Mouse (Mus musculus) urinary bladder, postnatal 14 days (tissue): ENCODE results near the gene Chmp6.

Source experiments
- DNase-seq: peaks from one replicate; pipeline ENCODE4 v3.0.0; 2021; ENCODE audit warnings: low spot score

Chmp6 gene

DNA sequence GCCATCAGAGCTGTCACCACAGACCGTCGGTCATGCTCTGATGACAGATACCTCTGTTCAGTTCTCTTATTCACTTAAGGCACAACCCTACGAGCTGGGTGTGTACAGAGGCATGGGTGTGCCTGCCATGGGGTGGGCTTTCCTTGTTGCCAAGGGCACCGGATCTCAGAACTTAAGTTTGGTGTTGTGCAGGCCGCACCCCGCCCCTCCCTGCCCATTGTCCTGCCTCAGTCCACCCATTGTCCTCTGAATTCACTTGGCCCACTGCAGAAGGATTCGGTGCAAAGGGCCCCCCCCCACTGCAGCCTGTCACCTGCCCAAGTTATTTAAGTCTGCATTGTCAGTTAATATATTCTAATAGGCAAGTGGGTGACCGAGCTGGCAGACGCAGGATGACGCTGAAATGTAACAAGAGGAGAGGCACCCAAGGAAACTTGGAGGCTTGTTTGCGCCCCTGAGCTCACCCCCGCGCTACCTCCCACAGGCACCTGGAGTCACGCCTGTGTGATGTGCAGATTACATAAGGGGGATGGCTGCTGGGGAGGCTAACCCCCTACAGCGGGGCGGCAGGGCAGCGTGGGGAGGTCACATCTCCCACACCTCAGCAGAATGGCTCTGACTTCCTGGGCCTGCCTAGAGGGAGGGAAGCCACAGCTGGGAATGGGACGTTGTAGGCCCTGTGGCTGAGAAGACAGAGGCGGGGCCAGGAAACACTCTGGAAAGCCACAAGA, 24.7 kb downstream of the Chmp6 start:
- DNase-seq = no peak

DNA sequence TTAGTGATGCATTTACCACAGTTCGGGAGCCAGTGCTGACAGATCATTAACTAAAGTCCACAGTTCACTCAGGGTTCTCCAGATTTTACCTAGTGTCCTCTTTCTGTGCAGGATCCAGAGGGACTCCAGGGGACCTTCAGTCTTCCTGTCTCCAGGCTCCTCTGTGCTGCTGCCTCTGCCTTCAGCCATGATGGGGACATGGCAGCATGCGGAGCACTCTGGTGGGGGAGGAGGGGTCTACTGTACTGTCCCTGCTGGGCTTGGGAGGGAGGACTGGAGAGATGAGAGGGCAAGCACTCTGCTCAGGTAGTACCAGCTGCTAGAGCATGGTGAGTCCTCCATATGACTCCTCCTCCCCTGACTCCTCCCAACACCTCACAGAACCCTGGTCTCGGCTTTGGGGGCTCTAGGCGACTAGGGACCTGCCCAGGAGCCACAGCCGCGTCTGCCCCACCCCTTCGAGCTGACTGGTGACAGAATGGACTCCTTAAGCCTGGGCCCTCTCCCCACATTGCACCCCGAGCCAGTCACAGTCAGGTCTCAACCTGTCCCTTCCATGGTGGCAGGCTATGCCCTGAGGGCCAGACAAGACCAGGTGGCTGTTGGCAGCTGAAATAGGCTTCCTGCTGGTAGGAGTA, 26.0 kb downstream of the Chmp6 start:
- DNase-seq = no peak

DNA sequence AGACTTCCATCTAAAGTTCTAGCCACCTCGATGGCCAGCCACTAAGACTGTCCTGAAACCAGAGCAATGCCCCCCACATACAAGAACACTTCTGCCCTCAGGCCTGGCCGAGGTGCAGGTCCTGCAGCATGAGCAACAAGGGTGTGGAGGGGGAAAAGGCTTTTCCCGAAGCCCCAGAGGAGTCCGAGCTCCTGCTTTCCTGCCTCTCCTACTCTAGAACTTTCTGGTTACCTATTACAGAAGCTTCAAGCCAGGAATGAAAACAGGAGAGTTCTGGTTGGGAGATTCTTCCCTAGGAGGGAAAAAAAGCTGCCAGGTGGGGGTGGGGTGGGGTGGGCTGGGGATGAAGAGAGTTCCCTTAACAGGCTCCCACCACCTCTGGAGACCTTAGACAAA, 26.5 kb downstream of the Chmp6 start:
- no peak for DNase-seq

DNA sequence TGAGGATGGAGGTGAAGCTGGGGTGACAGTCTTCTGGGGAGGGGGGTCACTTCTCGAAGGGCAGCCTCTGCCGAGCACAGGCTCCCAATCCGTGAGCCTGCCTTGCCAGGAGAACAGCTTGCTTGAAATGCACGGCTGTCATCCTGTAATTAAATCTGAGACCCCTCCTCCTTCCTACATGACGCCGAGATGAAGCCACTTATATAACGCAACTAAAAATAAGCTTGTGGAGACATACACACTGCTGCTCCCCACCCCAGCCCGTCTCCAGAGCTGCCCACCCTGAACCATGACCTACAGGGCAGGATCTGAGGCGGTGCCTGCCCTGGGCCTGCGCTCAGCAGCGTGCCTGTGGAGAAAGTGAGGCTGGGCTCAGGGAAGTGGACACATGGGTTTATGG, 26.9 kb downstream of the Chmp6 start:
- DNase-seq = no peak

DNA sequence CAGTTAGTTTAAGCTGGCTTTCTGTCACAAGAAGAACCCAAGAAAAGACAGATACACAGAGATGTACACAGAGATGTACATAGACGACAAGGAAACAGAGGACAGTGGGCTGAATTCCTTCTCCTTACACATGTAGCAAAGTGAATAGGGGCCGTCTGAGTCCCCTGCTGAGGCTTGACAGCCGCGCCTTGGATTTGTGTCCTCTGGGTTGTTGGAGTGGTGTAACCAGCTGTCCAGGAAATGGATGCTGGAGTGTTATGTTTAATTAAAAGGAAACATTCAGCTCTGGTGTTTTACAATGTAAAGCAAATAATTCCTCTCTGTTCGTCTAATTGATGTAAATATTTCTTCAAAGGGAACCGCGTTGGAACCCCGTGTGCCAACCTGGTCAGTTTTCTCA, 28.6 kb downstream of the Chmp6 start:
- DNase-seq = no peak

DNA sequence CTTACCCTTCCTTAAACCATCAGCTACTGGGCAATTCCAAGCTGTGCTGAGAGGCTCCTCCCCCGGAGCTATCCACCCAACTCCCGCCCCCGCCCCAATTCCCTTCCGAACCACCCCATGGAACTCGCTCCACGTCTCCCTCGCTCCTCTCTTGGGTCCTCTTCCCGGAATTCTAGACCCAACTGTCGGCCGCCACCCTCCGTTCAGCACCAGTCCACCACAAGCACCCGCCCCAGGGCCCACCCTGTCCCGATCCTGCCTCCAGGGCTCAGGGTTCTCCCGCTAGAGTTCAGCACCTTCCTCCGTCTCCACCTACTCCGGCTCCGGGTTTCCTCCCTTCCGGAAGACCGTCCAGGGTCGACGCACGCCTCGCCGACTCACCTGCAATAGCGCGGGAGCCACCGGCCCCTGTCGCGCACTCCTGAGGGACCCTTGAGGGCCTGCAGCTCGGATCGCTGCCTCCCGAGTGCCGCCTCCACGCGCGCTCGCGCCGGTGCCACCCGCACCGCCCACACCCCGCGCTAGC, 29.0 kb downstream of the Chmp6 start:
- no peak for DNase-seq

DNA sequence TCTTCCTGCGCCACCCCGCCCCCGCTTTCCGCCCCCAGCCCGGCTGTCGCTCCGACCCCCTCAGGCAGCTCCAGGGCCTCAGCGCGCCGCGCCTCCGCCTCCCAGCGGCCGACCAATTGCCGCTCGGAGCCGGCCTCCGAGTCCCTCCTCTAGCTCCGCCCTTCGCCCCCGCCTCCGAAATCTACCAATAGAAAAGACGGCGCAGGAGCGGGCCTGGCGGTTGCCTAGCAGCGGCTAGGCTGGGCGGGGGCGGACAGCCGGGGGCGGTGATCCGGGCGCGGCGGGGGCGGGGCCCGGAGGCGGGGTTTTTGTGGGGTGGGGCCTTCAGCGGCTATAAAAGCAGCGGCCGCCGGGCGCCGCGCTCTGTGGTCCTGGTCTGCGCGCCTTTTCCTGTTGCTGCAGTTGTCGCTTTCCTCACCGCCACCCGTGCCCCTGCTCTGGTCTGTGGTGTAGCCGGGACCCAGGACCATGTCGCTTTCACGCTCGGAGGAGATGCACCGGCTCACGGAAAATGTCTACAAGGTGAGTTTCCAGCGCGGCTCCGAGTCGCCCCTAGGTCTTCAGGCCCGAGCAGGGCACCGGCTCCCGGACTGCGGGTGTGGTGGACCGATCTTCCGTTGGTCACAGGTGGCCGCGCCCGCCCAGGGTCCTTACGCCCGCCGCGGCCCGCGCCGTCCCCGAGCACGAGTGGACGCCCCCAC, 29.6 kb downstream of the Chmp6 start, which contains the start of gene Baiap2:
Baiap2 (plus strand) TSS at position 37 of the 701 bp plus-strand sequence.
- DNase-seq = peak; percentile 99

DNA sequence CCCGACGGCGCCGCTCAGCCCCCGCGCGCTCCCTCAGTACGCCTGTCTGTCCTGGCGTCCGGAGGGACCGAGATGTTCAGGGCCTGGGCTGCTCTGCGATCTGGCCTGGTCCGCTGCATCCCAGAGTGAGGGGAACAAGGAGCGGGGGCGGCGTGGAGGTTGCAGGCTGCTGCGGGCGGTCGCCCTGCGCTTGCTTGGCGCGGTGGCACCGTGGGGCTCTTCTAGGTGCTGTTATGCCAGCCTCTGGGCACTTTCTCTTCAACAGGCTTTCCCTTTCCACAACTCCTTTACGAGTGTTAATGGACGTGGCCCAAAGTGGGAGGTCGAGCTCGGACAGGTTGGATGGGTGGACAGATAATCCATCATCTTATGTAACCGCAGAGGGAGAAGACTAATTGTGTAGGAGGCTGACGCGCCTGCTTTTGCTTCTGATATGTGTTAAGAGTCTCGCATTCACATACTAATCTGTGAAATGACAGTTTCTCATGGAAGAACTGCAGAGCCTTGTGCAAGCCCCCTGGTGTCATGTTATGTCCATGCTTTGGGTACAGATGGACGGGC, 30.3 kb downstream of the Chmp6 start:
- no peak for DNase-seq

DNA sequence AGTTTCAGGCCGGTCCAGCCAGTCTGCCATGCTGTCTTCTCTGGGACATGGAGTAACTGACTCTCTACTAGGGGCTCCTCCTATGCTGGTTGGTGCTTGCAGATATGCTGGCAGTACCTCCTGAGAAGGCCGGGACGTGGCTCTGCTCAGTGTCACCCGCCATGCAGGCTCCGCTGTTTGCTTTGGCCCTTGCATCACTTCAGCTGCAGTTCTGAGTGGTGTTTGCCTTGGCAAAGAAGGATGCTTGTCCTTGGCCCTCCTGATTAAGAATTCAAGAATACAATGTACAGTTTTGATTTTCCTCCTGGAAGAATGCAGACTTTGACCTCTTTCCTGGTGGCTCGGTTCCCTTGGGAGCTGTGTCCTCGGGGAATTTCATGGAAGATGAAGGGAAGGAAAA, 32.1 kb downstream of the Chmp6 start:
- no peak for DNase-seq

DNA sequence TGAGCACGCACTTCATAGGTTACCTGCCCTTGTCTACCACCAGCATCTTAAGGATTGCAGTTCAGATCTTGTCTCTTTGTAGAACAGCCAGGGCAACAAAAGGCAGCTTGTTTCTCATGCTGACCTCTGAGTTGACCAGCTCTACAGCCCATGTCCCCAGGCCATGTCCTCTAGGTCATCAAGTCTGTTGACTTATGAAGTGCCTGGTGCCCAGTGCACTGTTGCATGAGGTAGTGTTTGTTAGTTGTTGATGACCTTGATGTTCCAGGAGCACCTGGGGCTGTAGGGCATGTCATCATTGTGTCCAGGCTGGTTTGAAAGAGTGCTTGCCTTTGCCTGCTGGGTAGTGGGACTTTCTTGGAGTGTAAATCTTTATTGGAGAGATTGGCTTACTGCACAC, 34.2 kb downstream of the Chmp6 start:
- DNase-seq = no peak

DNA sequence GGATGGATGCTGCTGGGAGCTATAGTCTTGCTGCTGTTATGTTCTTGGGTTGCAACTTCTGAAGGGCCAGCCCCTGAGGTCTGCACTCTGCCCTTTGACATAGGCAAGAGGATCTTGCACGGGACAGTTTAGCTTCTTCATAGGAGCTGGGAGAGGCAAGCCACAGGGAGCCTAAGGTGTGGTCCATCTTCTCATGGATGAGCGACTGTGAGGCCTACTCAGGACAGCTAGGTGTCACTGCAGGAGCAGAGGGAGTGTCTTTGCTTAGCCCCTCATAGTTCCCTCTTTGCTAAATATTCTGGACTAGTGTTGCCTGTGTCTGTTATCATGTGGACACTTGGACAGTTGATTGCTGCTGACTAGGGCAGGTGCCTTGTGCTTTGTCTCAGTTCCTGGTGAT, 34.7 kb downstream of the Chmp6 start:
- DNase-seq = no peak

DNA sequence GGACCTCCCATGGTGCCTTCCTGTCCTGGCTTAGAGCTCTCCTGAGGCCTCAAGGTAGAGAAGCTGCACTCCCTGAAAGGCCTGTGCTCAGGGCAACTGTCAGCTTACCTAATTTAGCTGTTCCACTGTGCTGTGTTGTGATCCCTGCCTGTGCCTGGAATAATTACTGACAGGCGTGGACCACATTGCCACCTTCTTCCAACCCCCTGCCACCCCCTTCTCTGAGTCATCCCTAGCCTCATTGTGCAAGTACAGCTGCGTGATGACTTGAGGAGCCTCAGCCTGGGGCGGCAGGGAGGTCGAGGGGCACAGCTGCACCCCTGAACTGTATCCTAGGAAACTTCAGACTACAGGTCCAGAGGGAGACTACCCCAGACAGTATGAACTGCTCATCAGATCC, 35.1 kb downstream of the Chmp6 start:
- DNase-seq = no peak

DNA sequence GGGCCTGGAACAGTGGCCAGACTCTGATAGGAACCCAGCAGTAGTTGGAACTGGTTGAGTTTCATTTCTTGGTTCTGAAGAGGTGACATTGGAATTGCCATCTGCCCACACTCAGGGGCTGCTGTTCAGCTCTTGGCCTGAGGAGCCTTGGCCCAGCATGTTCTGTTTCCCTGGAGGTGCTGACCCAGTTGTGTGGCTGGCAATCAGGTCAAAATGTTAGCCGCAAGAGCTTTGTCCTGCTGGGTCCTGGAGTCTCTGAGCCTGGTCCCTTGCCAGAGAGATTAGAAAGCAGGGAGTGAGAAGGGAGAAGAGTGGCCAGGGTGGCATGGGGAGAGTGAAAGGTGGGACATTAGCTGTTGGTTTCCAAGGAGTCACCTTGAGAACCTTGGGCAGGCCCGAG, 35.6 kb downstream of the Chmp6 start:
- no peak for DNase-seq

DNA sequence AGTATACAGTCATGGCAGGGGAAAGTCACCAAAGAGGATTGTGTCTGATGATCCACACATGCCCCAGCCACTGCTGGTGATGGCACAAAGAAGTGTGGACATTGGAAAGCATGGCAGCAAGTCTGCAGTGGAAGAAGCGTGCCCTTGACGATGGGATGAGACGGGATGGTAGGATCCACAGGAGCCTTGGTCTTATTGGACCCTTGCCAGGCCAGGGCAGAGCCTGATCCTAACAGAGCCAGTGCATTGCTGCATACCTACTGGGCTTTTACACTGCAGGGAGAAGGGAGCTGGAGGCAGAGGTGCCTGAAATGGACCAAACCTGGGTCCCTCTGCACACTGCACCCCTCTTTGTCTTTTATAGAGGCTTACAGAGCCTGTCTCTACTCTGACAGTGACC, 37.3 kb downstream of the Chmp6 start:
- no peak for DNase-seq

DNA sequence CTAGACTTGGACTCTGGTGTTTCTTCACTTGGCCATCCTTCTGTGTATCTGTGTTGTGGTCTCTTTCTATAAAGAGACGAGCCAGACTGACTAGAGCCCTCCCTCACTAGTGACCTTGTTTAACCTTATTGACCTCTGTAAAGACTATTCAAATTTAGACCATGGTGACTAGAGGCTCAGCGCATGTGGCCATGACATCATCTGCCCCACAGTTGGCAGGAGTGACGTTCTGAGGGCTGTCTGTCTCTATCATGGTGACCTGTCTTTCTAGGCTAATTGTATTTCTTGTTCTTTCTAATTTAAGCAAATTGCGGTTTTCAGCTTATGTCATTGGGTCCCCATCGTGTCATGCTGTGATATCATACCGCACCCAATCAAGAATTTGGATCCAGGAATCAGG, 38.1 kb downstream of the Chmp6 start:
- DNase-seq = no peak

DNA sequence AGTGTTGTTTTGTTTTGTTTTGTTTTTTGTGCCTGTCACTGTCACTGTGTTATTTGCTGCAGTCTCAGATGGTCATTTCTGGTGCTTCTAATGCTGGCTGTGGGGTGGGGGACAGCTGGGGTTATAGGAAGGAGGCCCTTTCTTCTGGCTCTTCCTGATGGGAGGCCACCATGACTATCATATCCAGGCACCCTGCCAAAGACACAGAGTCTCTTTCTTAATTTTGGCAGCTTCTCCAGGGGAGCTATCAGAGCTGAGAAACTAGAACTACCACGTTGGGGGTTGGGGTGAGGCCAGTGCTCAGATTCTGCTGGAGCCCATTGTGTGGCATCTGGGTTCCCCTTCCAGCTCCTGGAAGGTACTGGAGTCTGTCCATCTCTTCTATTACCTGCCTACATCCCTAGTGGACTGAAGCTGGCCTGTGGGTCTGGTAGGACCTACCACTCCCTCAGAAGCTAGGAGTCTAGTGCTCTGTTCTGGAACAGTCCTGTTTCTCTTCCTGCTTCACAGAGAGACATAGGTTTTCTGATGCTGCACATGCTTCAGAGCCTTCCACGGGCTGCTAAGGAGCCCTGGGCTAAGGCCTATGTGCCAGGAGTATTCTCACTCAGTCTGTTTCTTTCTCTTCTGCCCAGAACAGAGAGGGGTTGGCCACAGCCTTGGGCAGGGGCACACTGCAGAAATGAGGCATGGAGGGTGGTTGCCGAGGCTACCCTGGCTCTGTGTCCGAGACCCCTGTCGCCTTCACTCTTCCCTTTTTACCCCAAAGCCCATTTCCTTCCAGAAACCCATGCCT, 39.4 kb downstream of the Chmp6 start:
- peak; percentile 64 for DNase-seq

DNA sequence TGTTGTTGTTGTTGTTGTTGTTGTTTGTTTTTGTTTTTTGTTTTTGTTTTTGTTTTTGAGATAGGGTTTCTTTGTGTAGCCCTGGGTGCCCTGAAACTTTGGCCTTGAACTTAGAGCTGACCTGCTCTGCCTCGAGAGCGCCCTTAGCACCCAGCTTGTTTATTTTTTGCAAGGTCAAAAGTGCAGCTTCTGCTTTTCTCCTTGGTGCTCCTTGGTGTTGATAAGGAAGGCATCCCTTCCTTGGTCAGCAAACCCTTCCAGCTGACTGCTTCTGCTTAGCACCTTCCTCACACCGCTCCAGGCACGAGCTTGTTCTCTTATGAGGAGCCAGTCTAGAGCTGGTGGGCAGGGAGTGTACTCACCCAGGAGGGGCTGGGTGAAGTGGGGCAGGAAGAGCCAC, 41.0 kb downstream of the Chmp6 start:
- no peak for DNase-seq

DNA sequence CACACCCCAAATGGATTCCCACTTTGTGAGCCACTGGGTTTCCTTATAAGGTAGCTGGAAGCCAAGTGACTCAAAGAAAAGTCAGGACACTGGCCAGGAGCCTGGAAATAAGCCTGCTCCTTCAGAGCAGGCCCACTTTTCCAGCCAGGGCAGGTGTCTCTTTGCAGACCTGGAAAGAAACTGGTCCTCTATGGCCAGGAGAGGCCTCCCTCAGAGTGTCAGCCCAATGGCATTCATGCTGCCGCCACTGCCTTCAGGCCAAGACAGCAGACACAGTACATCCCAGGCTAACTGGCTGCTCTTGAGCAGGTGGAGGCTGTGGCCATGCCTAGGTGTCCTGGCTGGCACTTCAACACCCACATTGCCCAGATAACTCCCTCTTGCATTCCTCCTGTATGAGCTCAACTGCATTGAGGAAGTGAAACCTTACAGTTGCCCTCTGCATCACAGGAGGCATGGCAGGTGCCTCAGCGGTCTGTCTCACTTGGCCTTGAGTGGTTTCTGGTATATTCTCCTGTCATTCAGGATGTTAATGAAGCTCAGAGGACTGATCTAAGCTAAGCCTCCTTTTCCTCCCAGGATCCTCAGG, 41.6 kb downstream of the Chmp6 start:
- no peak for DNase-seq

DNA sequence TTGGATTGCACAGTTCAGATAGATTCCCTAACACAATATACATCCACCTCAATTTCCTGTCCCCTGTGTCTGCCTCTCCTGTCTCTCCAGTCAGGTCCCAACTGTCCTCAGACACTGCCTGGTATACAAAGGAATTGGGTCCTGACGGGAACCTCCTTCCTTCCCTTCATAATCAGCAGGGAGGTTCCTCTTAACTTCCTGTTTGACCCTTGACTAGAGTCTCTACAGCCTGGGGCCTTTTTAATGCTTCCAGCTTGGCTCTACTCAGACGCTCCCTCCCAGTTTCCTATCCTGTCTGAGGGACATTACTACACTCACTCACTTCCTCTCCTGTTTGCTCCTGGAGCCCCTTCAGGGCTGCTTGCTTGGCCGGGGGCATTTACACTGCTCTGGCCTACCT, 42.2 kb downstream of the Chmp6 start:
- DNase-seq = no peak

DNA sequence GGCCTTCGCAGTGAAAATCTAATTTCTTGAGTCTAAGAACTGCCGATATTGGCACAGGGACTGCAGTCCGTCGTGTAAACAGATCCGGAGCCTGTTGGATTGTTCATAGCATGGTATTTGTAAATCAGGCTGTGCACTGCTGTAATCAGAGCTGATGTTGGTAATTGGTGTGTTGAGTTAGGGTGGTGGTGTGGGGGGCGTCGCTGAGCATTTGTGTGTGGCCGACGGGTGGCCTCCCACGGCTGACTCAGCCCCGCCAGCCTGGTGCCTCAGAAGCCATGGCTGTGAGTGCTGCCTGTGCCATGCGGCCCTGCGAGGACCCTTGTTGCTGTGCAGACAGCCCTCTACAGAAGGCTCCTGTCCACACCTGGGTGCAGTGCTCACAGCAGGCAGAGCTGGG, 43.3 kb downstream of the Chmp6 start:
- no peak for DNase-seq

DNA sequence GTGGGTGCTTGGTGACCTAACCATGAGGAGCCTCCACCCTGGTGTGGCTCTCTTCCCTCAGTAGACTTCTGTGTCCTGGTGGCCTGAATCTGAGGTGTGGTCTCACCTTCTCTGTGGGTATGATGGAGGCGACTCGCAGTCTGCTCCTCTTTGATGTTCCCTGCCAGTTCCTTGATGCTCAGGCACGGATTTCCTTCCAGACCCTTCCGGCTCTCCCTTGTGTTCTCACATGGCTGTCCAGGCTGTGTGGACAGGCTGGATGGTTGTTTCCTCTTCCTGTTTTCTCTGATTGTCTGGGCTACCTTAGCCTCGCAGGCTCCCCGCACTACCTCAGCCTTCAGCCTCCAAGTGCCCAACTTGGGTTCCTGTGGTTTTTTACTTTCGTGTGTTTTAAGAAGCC, 45.6 kb downstream of the Chmp6 start:
- DNase-seq = no peak

DNA sequence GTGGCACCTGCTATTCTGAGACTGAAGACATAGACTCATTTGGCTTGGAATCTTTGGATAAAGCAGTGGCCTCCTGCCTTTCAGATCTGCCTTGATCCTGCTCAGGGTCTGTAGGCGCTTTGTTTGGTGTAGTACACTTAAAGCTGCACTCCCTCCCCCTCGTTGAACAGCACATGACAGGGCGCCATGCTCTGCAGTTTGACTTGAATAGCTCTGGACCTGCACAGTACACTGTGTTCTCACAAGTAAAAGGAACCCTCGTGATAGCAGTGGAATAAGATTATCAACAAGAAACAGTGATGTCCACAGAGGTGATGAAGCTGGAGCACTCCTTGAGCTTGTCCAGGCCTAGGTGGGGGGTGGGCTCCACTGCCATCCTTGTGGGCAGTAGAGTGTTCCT, 46.5 kb downstream of the Chmp6 start:
- no peak for DNase-seq
